Mouse (Mus musculus): Measurements from ENCODE around the gene Adamts7.

- TF ChIP-seq CTCF (IDR thresholded peaks at IDR 0.05; ENCODE audit: borderline replicate concordance, insufficient read depth, low read length) (no peak), POLR2A (IDR thresholded peaks at IDR 0.05; ENCODE audit: low read depth, low read length) (no peak)
These were observed 27.4 kb upstream of the Adamts7 start for GRCm38 (mm10) chr9:90135466-90135865.

Measured in embryonic fibroblast, embryonic 13.5 days (primary cell).